Mouse (Mus musculus): ENCODE results near the gene Gm21409. TPM values are rescaled to one million over a fixed set of nuclear protein-coding genes. Genes with fewer than 3 reads are reported as not detected.
"Not testable (repeated sequence)": the region's sequence is repeated elsewhere in the genome, so short reads cannot be mapped to it uniquely, and the experiment has no call there.

Gm21409 gene
- total RNA-seq (2021): not detected
- long read RNA-seq, experiment 1: 0 reads
- long read RNA-seq, experiment 2: 0 reads

GRCm38 (mm10) chrY:84746385-84746784, at the start of gene Gm21409:
Gene Gm21409 (plus strand): TSS chrY:84746685.
- DNase-seq; intact Hi-C loops (cut with DNase I): not testable (repeated sequence)

Other genes starting within 250 kb of the Gm21409 start
- not detected for gene Gm21394, start 181.8 kb upstream of the Gm21409 start, total RNA-seq (2021)

All from gastrocnemius, postnatal 36 days (tissue).